Mouse (Mus musculus) layer of hippocampus, postnatal 10 days (tissue): Measurements from ENCODE around the gene Cdyl2. TPM values are rescaled to one million over a fixed set of nuclear protein-coding genes. Genes with fewer than 3 reads are reported as not detected.

Experiments used
- DNase-seq, 2 experiments: peaks; one replicate each; pipeline ENCODE4 v3.0.0; 2021; ENCODE audit warnings: low spot score in 2 of 2
- total RNA-seq, 2 experiments: library from RNA; stranded (reverse); gene quantifications; 2 replicates each; pipeline ENCODE4 v1.2.3; 2021

Cdyl2 gene
- total RNA-seq, 2 experiments from 2014 or later = 11.9 to 12.7 TPM

DNA sequence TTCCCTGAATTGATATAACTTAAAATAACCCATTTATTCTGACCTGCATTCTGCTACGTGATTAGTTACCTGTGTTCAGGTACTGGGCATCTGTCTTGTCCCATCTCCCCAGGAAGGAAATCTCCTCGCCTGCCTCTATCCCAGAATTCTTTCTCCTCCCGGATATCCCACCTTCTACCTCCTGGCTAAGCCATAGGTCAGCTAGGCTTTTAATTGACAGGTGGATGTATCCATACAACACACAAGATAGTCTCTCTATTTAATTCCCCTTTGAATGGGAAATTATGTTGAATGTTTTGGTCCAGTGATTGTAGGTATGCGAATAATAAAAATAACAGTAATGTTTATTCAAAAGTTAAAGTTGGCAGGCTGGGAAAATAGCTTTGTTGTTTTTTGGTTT is 59.7 kb downstream of the Cdyl2 start:
- peak in 1 of 2 experiments; percentile 4 for DNase-seq

DNA sequence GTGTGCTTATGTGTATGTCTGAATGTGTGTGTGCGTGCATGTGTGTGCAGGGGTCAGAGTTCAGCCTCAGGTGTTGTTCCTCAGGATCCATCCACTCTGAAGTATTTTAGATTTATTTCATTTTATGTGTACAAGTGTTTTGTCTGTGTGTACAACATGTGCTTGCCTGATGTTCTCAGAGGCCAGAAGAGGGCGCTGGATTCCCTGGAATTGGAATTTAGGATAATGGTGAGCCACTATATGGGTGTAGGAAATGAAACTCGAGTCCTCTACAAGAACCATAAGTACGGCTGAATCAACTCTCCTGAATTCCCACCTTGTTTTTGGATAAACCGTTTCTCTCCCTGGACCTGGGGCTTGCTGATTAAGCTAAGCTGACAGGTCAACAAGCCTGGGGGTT is 61.2 kb downstream of the Cdyl2 start:
- DNase-seq = no peak

GRCm38 (mm10) chr8:116670604-116671003 is 62.2 kb downstream of the Cdyl2 start:
- no peak for DNase-seq

GRCm38 (mm10) chr8:116668977-116669376 is 63.8 kb downstream of the Cdyl2 start:
- no peak for DNase-seq

DNA sequence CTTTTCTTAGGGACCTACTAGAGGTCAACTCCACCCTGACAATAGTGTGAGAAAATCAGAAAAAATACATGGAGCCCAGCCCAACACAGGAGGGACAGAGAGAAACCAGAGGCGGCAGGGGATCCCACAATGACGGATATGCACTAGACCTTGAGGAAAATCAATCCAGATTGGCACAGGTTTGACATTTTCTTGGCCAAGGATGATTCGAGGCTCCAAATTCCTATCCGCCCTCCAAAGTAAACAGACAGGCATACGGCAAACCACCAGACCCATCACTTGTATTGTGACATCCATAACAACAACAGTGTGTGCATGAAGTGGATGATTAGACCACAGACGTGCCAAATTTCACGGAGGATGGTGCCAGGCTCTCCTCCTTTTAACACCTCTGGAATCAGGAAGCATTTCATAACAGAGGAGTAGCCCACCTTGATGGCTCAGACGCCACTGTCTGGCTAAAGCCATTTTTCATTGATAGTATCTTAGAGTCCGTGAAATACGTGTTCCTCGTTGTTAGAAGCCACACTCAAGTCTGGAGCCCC is 65.9 kb downstream of the Cdyl2 start:
- DNase-seq = no peak

DNA sequence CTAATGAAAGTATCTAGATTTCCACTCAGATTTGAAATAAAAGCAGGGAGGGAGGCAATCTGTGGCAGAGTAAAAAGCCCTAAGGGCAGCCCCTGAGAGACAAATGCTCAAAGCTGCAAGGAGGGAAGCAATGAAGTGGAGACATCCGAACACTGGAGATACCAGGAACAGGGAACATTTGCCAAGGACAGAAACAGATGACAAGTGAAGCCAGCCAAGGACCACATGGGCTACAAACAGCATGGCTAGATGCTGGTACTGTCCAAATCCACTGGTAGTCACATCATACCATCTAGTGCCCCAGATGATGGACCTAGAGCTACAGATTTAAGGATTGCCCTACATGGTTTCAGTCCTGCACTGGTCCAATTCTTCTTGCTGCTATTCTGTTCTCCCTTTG is 71.3 kb downstream of the Cdyl2 start:
- DNase-seq = no peak

GRCm38 (mm10) chr8:116656811-116657210 is 76.0 kb downstream of the Cdyl2 start:
- DNase-seq = no peak

DNA sequence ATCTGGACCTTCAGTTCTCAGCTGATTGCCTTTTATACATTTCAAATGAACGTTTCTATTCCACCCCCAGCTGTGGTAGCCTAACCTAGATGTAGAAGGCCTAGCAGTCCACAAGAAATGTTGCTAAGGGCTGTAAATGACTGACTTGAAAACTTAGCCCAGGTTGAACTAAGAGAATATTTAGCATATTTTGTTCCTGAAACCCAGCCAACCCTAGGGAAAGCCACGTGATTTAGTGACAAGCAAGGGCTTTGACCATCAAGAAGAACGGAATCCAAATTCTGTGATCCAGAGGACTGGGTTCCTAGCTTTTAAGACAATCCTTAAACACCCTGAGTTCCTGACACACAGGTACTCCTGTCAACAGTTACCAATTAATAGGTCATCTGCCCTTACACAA is 77.9 kb downstream of the Cdyl2 start:
- DNase-seq = no peak

- DNase-seq = peak; percentile 11 to 25
These were observed 79.8 kb downstream of the Cdyl2 start for GRCm38 (mm10) chr8:116652949-116653348.

DNA sequence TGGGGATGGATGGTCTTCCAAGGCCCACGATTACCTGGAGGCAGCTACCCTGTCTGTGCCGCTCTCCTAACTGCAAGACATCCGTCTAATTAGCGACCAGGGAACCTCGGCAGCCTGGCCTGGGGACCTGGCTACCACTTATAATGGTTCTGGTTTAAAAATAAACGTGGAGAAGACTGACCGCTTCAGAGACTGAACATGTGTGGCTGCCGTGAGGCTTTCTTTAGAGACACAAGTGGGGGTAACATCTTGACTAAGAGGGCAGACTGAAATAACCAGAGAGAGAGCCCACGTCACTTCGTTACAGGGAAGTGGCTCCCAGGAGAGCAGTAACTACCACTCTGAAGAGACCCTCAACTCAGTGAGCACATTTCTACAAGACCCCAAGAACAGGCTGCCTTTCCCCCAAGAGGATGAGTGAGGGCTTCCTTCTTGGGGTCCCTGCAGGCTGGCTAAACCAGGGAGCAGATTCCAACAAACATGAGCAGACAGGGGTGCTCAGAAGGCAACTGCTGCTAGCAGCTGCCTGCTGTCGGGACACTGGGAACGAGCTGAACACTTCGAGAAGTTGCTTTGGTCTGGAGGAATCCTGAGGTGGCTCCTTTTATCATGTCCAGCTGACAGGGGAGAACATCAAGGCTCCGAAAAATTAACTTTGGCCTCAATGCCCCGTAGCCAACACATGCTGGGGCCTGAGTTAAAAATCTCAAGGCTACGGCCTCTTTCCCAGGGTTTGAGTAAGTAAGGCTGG is 82.6 kb downstream of the Cdyl2 start:
- DNase-seq = no peak

DNA sequence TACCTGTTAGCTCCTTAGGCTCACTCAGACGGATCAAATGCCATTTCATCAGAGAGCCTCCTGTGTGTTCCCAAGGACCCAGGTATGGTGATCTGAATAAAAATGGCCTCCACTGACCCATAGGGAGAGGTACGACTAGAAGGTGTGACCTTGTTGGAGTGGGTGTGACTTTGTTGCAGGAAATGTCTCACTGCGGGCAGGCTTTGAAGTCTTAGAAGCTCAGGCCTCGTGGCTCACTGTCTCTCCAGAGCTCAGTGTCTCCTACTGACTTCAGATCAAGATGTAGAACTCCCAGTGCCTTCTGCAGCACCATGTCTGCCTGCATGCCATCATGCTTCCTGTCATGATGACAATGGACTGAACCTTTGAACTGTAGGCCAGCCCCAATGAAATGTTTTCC is 87.4 kb downstream of the Cdyl2 start:
- DNase-seq = no peak

DNA sequence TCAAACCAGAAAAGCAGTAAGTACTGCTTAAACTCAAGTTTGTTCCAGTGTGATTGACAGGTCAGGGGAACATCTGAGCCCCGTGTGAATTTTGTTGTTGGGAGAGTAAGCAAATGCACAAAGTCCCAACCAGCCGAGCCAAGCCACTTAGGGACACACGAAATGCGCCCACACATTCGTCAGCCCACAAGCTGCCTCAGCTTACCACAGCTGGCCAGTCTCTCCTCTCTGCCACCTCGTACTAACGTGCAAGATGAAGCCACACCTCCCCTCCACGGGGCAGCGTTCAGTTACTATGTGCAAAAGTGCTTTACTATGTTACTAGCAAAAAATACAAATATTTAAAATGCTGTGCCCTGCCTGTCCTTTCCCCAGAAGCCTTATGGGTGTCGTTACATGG is 91.9 kb downstream of the Cdyl2 start:
- DNase-seq = no peak

DNA sequence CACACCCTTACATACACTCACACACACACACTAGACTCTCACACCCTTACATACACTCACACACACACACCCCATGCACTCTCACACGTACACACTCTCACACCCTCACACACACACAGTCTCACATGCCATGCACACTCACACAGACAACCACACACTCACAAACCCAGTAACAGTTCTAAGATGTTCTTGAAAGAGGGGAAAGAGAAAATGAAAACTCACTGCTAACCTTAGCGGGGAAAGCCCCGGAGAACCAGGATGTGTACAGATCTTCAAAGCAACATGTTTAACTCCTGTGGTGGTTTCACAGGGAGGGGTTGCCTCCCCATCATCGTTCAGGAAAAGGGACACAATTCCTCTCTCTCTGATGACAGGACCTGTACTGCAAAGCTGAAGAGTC is 94.8 kb downstream of the Cdyl2 start:
- DNase-seq = no peak

DNA sequence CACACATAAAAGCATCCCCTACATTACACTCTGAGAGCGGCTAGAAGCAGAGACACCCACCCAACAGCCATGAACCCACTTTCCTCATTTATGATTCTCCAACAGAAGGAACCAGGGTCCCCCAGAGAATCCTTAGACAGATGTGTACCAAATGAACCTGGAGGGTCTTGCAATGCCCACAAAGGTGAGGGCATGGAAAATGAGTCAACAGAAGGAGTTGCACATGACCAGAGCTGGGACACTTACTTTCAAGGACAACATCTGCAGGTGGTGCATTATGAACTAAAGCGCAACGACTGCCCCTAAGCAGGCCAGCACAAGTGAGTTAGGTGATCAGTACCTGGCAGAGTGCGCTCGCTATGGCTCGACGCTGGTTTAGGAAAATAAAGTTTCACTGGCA is 95.6 kb downstream of the Cdyl2 start:
- DNase-seq = no peak

DNA sequence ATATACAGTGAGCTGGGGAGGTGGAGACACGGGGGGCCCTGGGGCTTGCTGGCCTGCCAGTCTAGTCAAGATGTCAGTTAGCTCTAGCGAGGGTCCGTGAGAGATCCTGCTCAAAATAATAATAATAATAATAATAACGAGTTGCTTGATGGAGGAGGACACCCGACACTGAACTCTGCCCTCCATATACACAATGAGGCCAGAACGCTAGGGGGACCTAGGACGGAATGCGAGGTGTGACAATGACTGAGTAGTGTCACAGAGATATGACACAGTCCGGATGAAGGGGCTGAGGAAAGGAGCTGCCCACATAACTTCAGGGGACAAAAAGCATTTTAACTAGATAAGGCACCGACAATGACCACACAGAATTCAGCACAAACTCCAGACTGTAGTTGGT is 96.4 kb downstream of the Cdyl2 start:
- no peak for DNase-seq

- DNase-seq = no peak
These were observed 96.8 kb downstream of the Cdyl2 start for GRCm38 (mm10) chr8:116635972-116636371.

- DNase-seq = no peak
These were observed 97.5 kb downstream of the Cdyl2 start for GRCm38 (mm10) chr8:116635261-116635660.

- no peak for DNase-seq
These were observed 98.4 kb downstream of the Cdyl2 start for GRCm38 (mm10) chr8:116634436-116634835.

DNA sequence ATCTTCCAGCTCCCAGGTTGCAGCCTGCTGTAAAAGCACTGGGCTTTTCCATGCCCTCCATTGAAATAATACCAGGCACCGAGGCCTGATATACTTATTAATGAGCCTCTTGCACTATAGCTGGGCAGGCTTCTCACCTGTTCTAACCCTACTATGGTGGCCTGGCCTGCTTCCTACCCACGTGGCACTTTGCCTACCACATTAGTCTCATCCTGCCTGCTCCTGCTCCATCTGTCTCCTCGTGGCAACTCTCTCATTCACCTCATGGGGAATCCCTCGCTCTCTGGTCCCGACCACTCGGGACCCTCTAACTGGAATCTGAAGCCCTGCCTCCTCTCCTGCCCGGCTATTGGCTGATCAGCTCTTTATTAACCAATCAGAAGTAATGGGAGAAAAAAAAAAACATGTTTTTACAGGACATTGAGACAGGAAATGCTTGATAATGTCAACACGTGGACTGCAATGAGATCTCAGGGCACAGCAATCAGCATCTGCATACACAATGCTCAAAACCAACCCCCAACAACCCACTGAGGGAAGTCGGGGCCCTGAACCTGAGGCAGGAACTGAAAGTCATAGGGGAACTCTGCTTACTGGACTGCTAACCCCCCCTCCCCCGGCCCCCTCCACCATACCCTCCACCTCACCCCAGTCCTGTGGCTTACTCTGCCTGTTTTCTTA is 99.2 kb downstream of the Cdyl2 start:
- DNase-seq = no peak

DNA sequence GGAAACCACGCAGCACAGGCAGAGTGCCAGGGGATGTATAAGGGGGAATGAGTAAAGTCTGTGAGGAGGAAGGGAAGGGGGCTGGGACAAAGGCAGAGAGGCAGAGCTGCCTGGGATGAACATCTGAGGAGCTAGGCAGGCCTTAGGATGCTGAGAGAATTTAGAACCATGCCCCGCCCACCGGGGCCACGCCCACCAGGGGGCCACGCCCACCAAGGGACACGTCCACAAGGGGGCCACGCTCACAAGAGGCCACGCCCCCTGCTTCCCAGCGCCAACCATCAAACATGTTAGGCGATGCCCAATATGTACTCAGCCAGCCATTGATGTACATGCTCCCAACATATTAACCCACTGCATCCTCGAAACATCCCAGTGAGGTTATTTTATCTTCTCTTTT is 102.7 kb downstream of the Cdyl2 start:
- DNase-seq = no peak

DNA sequence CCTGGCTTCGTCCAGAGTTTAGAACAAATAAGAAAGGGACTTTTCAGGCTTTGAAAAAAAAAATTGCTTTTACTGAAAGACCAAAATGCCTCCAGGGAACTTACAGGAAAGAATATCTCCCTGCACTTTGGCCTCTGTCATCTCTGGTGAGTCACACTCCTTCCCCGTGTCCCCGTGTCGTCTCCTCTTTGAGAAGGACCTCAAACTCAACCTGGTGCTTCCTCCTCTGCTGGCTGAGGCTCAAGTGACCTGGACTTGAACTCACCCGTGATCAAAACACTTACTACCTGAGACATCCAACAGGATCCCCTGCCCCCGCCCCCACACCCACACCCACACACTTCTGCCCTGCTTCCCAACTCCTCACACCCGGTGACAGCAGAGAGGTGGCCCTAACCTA is 103.8 kb downstream of the Cdyl2 start:
- no peak for DNase-seq

GRCm38 (mm10) chr8:116627854-116628479 is 104.8 kb downstream of the Cdyl2 start:
- DNase-seq = no peak
